Mouse (Mus musculus) hindbrain, embryonic 12.5 days (tissue): ENCODE data around the gene Bcas1. TPM values are rescaled to one million over a fixed set of nuclear protein-coding genes. Genes with fewer than 3 reads are reported as not detected.

Source experiments
- ATAC-seq: fragments of 200-750 bp; cut with Nextera tagmentation; 2 replicates; pipeline ENCODE4 v1.8.0; 2017; ENCODE audit warnings: moderate TSS enrichment; ENCODE audit not compliant: low FRiP score
- H3K27ac ChIP-seq: fragments of 300-500 bp; sonication (generic); 2 replicates; pipeline ENCODE4 v1.5.1; 2016; ENCODE audit warnings: mild to moderate bottlenecking
- H3K27me3 ChIP-seq: fragments of 300-500 bp; sonication (generic); 2 replicates; pipeline ENCODE4 v1.6.1; 2016; ENCODE audit warnings: mild to moderate bottlenecking
- H3K36me3 ChIP-seq: fragments of 300-500 bp; sonication (generic); 2 replicates; pipeline ENCODE4 v1.6.1; 2016; ENCODE audit warnings: mild to moderate bottlenecking
- H3K4me1 ChIP-seq: fragments of 300-500 bp; sonication (generic); 2 replicates; pipeline ENCODE4 v1.6.1; 2016
- H3K4me2 ChIP-seq: fragments of 300-500 bp; sonication (generic); replicated peaks from 2 replicates; pipeline ENCODE4 v1.6.1; 2016; ENCODE audit warnings: mild to moderate bottlenecking
- H3K4me3 ChIP-seq: fragments of 300-500 bp; sonication (generic); 2 replicates; pipeline ENCODE4 v1.5.1; 2016; ENCODE audit warnings: mild to moderate bottlenecking
- H3K9ac ChIP-seq: fragments of 300-500 bp; sonication (generic); 2 replicates; pipeline ENCODE4 v1.6.1; 2016; ENCODE audit warnings: mild to moderate bottlenecking, moderate library complexity
- H3K9me3 ChIP-seq: fragments of 300-500 bp; sonication (generic); replicated peaks from 2 replicates; pipeline ENCODE4 v1.6.1; 2016; ENCODE audit warnings: mild to moderate bottlenecking
- WGBS: fragments of 180-500 bp; shearing (Covaris S2); methylation state at CpG from one replicate; pipeline ENCODE4 v1.1.7; 2016; 5-methylcytosine and 5-hydroxymethylcytosine counted together
- polyA plus RNA-seq: library from polyadenylated mRNA; unstranded; fragments of >200 nt; fragmentation: Nextera tagmentation; extraction: Ambion mirVana; gene quantifications from 2 replicates; pipeline ENCODE4 v1.2.1, GENCODE M21; 2016

The Bcas1 gene
- polyA plus RNA-seq, 1 experiment from 2014 or later = 10.1 TPM

DNA sequence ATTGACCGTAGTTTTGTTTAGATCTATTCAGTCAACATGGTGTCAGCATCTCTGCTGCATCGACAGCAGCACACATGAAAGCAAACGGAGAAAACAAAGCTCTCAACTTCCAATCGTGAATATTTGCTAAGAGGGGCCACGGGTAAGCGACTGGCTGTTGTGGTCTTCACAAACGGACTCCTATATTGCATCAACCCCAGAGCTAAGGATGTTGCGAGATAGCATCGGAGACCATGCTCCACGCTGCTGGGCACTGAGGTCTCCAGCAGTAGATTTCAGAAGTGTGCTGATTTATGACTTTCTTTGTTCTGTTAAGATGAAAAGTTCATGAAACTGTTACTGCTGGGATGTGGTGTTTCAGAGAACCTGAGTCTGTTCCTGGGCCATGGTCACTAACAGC is 54.3 kb downstream of the Bcas1 start:
- Histone ChIP-seq H3K4me1 (no peaks in the 10 kb centered on the region), H3K36me3 (no peaks in the 10 kb centered on the region), H3K4me2 (no peak overlapping the region), H3K9ac (no peak overlapping the region), H3K9me3 (no peaks in the 10 kb centered on the region), H3K4me3 (no peak overlapping the region), H3K27ac (no peak overlapping the region), H3K27me3 (no peaks in the 10 kb centered on the region)
- ATAC-seq = no peak
- WGBS = 97% methylated on average over 10 of the region's 10 CpGs

DNA sequence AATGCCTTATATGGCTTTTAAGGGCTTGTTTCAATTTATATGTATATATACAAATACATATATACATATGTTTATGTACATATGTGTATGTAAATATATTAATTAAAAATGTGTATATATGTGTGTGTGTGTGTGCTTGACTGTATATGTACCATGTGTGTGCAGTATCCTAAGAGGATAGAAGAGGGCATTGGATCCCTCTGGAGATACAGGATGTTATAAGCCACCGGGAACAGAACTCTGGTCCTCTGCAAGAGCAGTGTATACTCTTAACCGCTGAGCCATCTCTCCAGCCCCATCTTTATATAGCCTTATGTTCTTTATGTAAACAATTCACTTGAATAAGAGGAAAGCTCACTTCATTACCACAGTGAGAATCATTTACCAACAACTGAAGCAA is 62.0 kb downstream of the Bcas1 start:
- no peak for ATAC-seq
- H3K4me2 ChIP-seq = no peak overlapping the region
- H3K4me3 ChIP-seq = no peak overlapping the region
- H3K9ac ChIP-seq = no peak overlapping the region
- WGBS = 96% methylated on average over 2 of the region's 2 CpGs
- H3K36me3 ChIP-seq = no peaks in the 10 kb centered on the region
- H3K27ac ChIP-seq = no peak overlapping the region
- H3K9me3 ChIP-seq = no peaks in the 10 kb centered on the region
- no peaks in the 10 kb centered on the region for H3K4me1 ChIP-seq
- no peaks in the 10 kb centered on the region for H3K27me3 ChIP-seq

DNA sequence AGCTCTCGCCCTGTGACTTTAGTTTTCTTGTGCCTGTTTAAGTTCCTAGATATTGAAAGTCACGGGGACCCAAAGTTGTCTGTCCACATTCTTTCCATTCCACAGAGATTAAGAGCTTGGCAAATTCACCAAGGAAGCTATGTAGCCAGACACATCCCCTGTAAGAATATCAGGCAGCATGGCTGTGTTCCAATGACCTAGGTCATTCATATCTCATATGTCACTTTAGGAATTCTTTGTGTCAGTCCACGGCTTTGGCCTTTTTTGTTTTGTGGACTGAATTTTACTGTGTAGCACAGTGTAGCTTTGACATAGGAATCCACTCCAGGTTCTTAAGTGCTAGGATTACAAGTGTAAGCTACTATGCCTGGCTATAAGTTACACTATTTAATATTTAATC is 62.4 kb downstream of the Bcas1 start:
- no peaks in the 10 kb centered on the region for H3K27me3 ChIP-seq
- H3K27ac ChIP-seq = no peak overlapping the region
- 80% methylated on average over 3 of the region's 3 CpGs for WGBS
- H3K36me3 ChIP-seq = no peaks in the 10 kb centered on the region
- ATAC-seq = no peak
- no peak overlapping the region for H3K9ac ChIP-seq
- H3K4me3 ChIP-seq = no peak overlapping the region
- no peaks in the 10 kb centered on the region for H3K9me3 ChIP-seq
- H3K4me2 ChIP-seq = no peak overlapping the region
- no peaks in the 10 kb centered on the region for H3K4me1 ChIP-seq

DNA sequence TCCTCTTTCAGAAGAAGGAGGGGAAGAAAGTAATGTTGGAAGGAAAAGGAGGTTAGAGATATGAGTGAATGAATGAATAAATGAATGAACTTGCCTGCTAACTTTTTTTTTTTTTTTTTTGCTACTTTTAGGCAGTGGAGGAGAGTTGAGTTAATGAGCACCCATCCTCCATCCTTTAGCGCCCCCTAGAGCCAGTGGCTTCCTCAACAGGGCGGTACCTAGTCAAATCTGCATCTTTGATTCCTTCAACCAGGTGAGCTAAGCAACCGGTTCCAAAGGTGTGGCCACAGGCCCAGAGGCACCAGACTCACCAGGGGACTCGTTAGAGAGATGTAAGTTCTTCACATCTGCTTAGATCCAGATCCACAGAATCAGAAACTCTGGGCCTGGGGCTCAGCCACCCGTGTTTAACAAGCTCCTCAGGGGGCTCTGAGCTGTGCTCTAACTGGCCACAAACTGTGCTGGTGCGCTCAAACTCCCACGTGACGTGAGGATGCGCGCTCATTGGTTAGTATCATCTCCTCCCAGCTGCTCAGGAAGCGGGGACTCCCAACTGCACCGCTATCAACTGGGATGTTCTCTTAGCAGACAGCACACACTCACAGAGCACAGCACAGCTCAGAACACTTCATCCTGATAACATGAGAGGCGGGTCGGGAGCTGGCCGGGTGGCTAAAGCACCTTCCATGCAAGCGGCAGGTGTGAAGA is 70.8 kb downstream of the Bcas1 start:
- no peaks in the 10 kb centered on the region for H3K36me3 ChIP-seq
- peaks cover 2% of the 10 kb centered on the region; the same call in 1 of the 2 replicates for H3K27me3 ChIP-seq
- 0 out of 2 replicates have a peak, but pooled peaks have one; percentile 29 for ATAC-seq
- H3K4me3 ChIP-seq = no peak overlapping the region
- no peak overlapping the region for H3K9ac ChIP-seq
- 56% methylated on average over 16 of the region's 16 CpGs for WGBS
- H3K9me3 ChIP-seq = no peaks in the 10 kb centered on the region
- H3K4me1 ChIP-seq = 0 out of 2 replicates have a peak, but pooled peaks cover 2% of the 10 kb centered on the region
- no peak overlapping the region for H3K27ac ChIP-seq
- no peak overlapping the region for H3K4me2 ChIP-seq

DNA sequence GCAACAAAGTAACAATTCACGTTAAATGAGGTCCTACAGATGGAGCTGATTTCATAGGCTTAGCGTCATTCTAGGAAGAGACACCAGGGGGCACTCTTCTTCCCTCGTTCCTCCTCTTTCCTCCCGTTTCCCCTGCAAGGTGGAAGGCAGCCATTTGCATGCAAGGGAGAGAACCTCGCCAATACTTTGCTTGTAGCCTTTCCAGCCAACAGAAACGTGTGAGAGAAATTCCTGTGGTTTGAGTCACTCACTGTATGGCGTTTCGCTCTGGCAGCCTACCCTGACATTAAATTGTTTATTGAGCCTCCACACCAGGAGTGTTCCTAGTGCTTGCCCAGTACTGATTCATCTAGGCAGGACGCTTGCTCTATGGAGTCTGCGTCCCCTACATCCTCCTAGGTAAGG is 72.7 kb downstream of the Bcas1 start:
- Histone ChIP-seq H3K9ac (no peak overlapping the region), H3K4me3 (no peak overlapping the region), H3K4me2 (peak overlapping the region; percentile 47), H3K4me1 (peaks cover 5% of the 10 kb centered on the region; the same call in 1 of the 2 replicates), H3K27me3 (peaks cover 2% of the 10 kb centered on the region; the same call in 1 of the 2 replicates), H3K36me3 (no peaks in the 10 kb centered on the region), H3K9me3 (no peaks in the 10 kb centered on the region), H3K27ac (no peak overlapping the region)
- peak; percentile 40; the same call in 1 of the 2 replicates for ATAC-seq
- WGBS = 18% methylated on average over 10 of the region's 10 CpGs

DNA sequence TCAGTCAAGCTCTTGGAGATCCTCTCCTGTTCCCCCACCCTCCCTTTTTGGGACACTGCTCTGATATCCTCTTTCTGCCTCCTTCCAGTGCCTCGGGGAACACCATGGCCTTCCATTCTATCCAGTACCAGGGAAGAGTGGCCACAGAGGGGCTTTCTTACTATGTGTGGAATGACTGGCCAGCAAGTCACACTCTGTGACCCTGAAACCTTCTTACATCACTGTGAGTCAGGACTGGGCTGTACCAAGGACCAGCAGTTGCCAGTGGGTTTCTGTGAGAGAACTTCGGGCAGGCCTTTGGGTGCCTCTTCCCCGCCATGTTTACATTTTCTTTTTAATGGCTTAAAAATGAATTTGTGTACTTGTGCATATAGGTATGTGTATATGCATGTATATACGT is 75.4 kb downstream of the Bcas1 start:
- no peak for ATAC-seq
- no peak overlapping the region for H3K9ac ChIP-seq
- H3K4me1 ChIP-seq = peaks cover 5% of the 10 kb centered on the region; the same call in 1 of the 2 replicates
- H3K4me2 ChIP-seq = no peak overlapping the region
- H3K27me3 ChIP-seq = peaks cover 2% of the 10 kb centered on the region; the same call in 1 of the 2 replicates
- 91% methylated on average over 4 of the region's 4 CpGs for WGBS
- H3K36me3 ChIP-seq = no peaks in the 10 kb centered on the region
- no peaks in the 10 kb centered on the region for H3K9me3 ChIP-seq
- H3K4me3 ChIP-seq = no peak overlapping the region
- H3K27ac ChIP-seq = no peak overlapping the region

DNA sequence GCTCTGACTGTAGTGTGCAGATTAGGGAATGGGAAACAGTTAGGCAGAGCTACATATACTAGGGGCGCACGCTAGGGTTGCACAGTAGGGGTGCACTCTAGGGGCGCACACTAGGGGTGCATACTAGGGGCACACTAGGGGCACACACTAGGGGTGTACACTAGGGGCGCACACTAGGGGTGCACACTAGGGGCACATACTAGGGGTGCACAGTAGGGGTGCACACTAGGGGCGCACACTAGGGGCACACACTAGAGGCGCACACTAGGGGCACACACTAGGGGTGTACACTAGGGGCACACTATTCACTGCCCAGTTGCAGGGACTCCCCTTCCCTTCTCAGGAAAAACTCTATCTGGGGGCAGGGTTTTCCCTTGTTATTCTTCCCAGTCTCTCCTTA is 75.8 kb downstream of the Bcas1 start:
- WGBS = 88% methylated on average over 6 of the region's 6 CpGs
- Histone ChIP-seq H3K27me3 (no peaks in the 10 kb centered on the region), H3K4me3 (no peak overlapping the region), H3K36me3 (no peaks in the 10 kb centered on the region), H3K9me3 (no peaks in the 10 kb centered on the region), H3K4me2 (no peak overlapping the region), H3K27ac (no peak overlapping the region), H3K9ac (no peak overlapping the region), H3K4me1 (peaks cover 5% of the 10 kb centered on the region; the same call in 1 of the 2 replicates)
- ATAC-seq = 0 out of 2 replicates have a peak, but pooled peaks have one; percentile 38

DNA sequence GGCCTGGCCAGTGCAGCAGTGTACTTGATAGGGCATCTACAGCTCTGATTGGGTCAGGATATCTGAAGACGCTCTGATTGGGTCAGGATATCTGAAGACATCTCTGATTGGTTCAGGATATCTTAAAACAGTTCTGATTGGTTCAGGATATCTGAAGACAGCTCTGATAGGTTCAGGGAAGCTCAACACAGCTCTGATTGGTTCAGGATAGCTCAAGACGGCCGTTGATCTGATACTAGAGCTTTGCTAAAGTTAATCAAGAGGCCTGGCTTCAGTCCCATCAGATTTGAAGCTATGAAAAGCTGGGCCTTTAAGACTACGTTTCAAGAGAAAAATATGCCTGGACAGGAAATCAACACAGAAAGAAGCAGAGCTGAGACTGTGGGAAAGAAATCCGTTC is 77.9 kb downstream of the Bcas1 start:
- no peak for ATAC-seq
- Histone ChIP-seq H3K27ac (no peak overlapping the region), H3K27me3 (no peaks in the 10 kb centered on the region), H3K36me3 (no peaks in the 10 kb centered on the region), H3K9ac (no peak overlapping the region), H3K4me1 (peaks cover 19% of the 10 kb centered on the region), H3K4me3 (no peak overlapping the region), H3K4me2 (no peak overlapping the region), H3K9me3 (no peaks in the 10 kb centered on the region)
- 87% methylated on average over 5 of the region's 5 CpGs for WGBS

DNA sequence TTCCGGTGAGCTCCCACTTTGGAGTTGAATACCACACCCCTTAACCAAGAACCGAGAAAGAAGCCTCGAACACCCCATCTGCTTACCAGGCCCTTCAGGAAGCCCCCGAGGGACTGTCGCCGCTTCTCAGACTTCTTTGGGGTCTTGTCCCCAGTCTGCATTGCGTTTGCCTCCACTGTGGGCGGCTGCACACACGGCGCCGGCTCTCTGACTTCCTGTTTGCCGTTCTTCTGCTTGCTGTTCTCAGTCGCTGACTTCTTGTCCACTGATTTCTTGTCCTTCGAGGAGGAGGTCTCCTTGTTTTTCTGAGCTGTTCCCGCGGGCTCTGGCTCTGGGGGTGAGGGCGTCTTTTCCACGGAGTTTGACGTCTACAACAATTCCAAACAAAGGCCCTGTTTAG is 78.5 kb downstream of the Bcas1 start:
- Histone ChIP-seq H3K36me3 (no peaks in the 10 kb centered on the region), H3K9me3 (no peaks in the 10 kb centered on the region), H3K9ac (no peak overlapping the region), H3K27me3 (no peaks in the 10 kb centered on the region), H3K27ac (no peak overlapping the region), H3K4me2 (no peak overlapping the region), H3K4me3 (no peak overlapping the region), H3K4me1 (peaks cover 26% of the 10 kb centered on the region)
- 82% methylated on average over 19 of the region's 19 CpGs for WGBS
- no peak for ATAC-seq

DNA sequence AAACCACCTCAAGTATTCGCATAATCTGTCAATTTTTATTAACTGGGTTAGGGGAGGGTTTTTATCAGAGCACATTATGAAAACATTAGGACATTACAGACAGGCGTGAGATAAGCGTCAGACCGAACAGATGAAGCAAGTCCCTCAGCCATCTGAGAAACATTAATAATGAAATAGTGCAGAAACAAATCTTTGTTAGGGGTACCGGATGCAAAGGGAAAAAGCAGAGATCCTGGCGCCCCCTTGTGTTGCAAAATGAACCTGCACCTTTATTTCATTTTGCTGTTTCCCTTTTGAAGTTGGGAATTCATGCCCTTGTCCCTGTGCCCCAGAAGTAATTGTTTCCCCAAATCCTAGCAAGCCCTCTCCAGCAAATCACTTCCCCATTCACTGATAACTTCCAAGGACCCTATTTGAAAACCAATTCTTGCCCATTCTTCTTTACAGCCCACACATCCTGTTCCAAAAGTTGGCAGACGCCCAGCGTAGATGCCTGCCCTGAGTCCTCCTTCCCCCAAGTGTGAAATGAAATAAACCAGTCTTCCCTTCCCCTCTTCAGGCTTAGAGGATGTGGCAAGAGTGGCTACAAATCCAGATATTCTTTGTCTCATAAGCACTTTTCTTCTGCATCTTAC is 80.4 kb downstream of the Bcas1 start:
- Histone ChIP-seq H3K36me3 (no peaks in the 10 kb centered on the region), H3K9ac (no peak overlapping the region), H3K4me1 (peaks cover 38% of the 10 kb centered on the region), H3K4me3 (no peak overlapping the region), H3K4me2 (no peak overlapping the region), H3K9me3 (no peaks in the 10 kb centered on the region), H3K27me3 (no peaks in the 10 kb centered on the region), H3K27ac (no peak overlapping the region)
- no peak for ATAC-seq
- WGBS = 45% methylated on average over 8 of the region's 8 CpGs

DNA sequence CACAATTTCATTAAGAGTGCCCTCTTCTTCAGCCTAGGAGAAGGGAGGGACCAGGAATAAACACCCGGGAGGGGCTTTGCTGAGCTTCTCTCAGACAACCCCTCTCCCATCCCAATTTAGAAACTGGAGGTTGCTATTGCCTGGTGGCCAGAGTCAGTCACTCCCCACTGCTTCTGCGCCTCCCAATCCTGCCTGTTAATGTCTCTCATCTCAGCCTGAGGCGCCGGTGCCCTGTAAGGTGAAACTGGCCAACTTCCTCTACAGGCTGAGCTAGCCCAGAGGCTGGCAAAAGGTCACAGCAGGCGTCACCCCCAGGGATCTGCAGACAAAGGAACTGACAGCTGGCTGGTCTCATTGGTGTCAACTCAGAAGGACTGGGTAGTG is 82.2 kb downstream of the Bcas1 start:
- Histone ChIP-seq H3K4me2 (no peak overlapping the region), H3K9me3 (no peaks in the 10 kb centered on the region), H3K9ac (no peak overlapping the region), H3K36me3 (no peaks in the 10 kb centered on the region), H3K27me3 (no peaks in the 10 kb centered on the region), H3K4me1 (peaks cover 35% of the 10 kb centered on the region), H3K27ac (peak overlapping the region; percentile 58; the same call in 1 of the 2 replicates), H3K4me3 (no peak overlapping the region)
- 3% methylated on average over 5 of the region's 5 CpGs for WGBS
- ATAC-seq = no peak

DNA sequence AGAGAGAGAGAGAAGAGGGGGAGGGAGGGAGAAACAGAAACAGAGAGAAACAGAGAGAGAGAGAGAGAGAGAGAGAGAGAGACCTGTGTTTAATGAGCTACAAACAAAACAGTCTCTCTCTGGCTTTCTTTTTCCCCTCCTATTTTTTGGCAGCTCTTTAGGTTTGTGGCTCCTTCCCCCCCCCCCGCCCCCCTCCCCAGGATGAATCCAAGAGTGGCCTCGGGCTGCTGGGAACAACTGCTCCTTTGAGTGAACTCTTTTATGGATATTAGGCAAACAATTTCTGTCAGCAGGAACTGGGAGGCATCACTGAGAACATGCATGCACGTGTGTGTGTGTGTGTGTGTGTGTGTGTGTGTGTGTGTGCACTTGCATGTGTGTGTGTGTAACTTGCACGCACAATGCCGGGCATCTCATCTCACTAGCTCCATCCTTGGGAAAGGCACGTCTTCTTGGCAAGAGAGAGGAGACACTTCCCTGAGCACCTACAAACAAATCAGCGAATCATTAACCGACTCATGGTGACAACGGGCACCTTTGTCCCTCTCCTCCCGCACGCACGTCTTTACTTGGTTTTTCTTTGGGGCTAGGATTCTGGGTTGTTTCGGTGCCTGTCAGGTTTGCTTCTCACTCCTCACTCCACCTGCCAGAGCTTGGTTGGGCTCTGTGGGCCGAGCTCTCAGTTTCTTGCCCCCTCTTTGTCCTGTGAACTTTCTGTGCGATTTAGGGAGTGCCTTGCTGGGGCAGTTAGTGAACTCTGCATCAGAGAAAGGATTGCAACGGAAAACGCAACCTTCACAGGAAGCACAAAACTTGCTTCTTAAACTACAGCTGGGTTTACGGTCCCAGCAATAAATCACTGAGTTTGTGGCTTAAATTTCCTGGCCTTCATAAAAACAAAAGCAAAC is 82.9 kb downstream of the Bcas1 start:
- ATAC-seq = no peak
- Histone ChIP-seq H3K27me3 (no peaks in the 10 kb centered on the region), H3K27ac (peak overlapping the region; percentile 64), H3K4me3 (no peak overlapping the region), H3K4me1 (peaks cover 35% of the 10 kb centered on the region), H3K4me2 (peak overlapping the region; percentile 15; the same call in 1 of the 2 replicates), H3K9ac (no peak overlapping the region), H3K9me3 (no peaks in the 10 kb centered on the region), H3K36me3 (no peaks in the 10 kb centered on the region)
- 17% methylated on average over 18 of the region's 18 CpGs for WGBS
